Mouse (Mus musculus): ENCODE data around the gene Cd81. TPM values are rescaled to one million over a fixed set of nuclear protein-coding genes. Genes with fewer than 3 reads are reported as not detected.

Gene Cd81
- polyA plus RNA-seq, 1 experiment from 2014 or later = 282 TPM

- WGBS = 56% methylated on average over 9 of the region's 9 CpGs
- no peak overlapping the region for H3K4me2 ChIP-seq (ENCODE audit: low read depth)
- H3K36me3 ChIP-seq (ENCODE audit: control insufficient read depth, insufficient read depth, low read length) = no peaks in the 10 kb centered on the region
These were observed 36.0 kb upstream of the Cd81 start for GRCm38 (mm10) chr7:143016424-143017142.

GRCm38 (mm10) chr7:143017181-143017580 lies 35.4 kb upstream of the Cd81 start:
- DNase-seq (ENCODE audit: low spot score) = no peak

More at GRCm38 (mm10) chr7:143016424-143017142, 36.0 kb upstream of the Cd81 start:
- H3K4me1 ChIP-seq (ENCODE audit: control insufficient read depth, insufficient read depth, low read length) = 0 out of 2 replicates have a peak, but pooled peaks cover 5% of the 10 kb centered on the region
- no peak overlapping the region for H3K27ac ChIP-seq (ENCODE audit: low read depth, low read length)
- no peaks in the 10 kb centered on the region for H3K9me3 ChIP-seq (ENCODE audit: control insufficient read depth, low read length)
- no peak overlapping the region for H3K4me3 ChIP-seq (ENCODE audit: low read depth, low read length)
- H3K27me3 ChIP-seq (ENCODE audit: control insufficient read depth, insufficient read depth, low read length) = no peaks in the 10 kb centered on the region
- no peak overlapping the region for H3K9ac ChIP-seq (ENCODE audit: low read length)
- DNase-seq (ENCODE audit: low spot score) (no peak), ATAC-seq (ENCODE audit: insufficient read depth, low FRiP score, low TSS enrichment) (no peak)

GRCm38 (mm10) chr7:143020040-143020439 lies 32.5 kb upstream of the Cd81 start:
- no peak for DNase-seq (ENCODE audit: low spot score)
- Histone ChIP-seq H3K27me3 (ENCODE audit: control insufficient read depth, insufficient read depth, low read length) (no peaks in the 10 kb centered on the region), H3K9me3 (ENCODE audit: control insufficient read depth, low read length) (no peaks in the 10 kb centered on the region), H3K36me3 (ENCODE audit: control insufficient read depth, insufficient read depth, low read length) (no peaks in the 10 kb centered on the region), H3K9ac (ENCODE audit: low read length) (no peak overlapping the region), H3K27ac (ENCODE audit: low read depth, low read length) (no peak overlapping the region), H3K4me2 (ENCODE audit: low read depth) (no peak overlapping the region), H3K4me1 (ENCODE audit: control insufficient read depth, insufficient read depth, low read length) (no peaks in the 10 kb centered on the region), H3K4me3 (ENCODE audit: low read depth, low read length) (no peak overlapping the region)
- no peak for ATAC-seq (ENCODE audit: insufficient read depth, low FRiP score, low TSS enrichment)

More at GRCm38 (mm10) chr7:143017181-143017580, 35.4 kb upstream of the Cd81 start:
- H3K9me3 ChIP-seq (ENCODE audit: control insufficient read depth, low read length) = no peaks in the 10 kb centered on the region
- H3K36me3 ChIP-seq (ENCODE audit: control insufficient read depth, insufficient read depth, low read length) = no peaks in the 10 kb centered on the region
- WGBS = 77% methylated on average over 4 of the region's 4 CpGs
- H3K27me3 ChIP-seq (ENCODE audit: control insufficient read depth, insufficient read depth, low read length) = no peaks in the 10 kb centered on the region
- no peak overlapping the region for H3K4me2 ChIP-seq (ENCODE audit: low read depth)
- no peak overlapping the region for H3K4me3 ChIP-seq (ENCODE audit: low read depth, low read length)
- ATAC-seq (ENCODE audit: insufficient read depth, low FRiP score, low TSS enrichment) = no peak
- H3K4me1 ChIP-seq (ENCODE audit: control insufficient read depth, insufficient read depth, low read length) = 0 out of 2 replicates have a peak, but pooled peaks cover 3% of the 10 kb centered on the region
- H3K27ac ChIP-seq (ENCODE audit: low read depth, low read length) = no peak overlapping the region
- H3K9ac ChIP-seq (ENCODE audit: low read length) = no peak overlapping the region

DNA sequence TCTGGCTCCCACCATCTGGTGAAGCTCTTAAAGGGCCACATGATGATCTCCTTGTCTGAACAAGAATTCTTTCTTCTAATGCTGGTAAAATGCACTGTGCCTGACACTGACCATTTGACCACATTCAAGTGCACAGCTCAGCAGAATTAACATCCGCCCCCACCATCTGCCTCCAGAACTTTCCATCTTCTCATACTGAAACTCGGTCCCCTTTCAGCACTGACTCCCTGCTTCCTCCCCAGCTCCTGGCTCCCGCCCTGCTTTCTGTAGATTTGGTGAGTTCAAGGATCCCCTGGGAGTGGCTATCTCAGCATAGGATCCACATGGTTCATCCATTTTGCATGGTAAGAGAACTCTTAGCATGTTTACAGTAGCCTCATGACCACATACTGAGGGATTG lies 31.8 kb upstream of the Cd81 start:
- H3K27me3 ChIP-seq (ENCODE audit: control insufficient read depth, insufficient read depth, low read length) = no peaks in the 10 kb centered on the region
- no peaks in the 10 kb centered on the region for H3K36me3 ChIP-seq (ENCODE audit: control insufficient read depth, insufficient read depth, low read length)
- no peak overlapping the region for H3K27ac ChIP-seq (ENCODE audit: low read depth, low read length)
- DNase-seq (ENCODE audit: low spot score) (no peak), ATAC-seq (ENCODE audit: insufficient read depth, low FRiP score, low TSS enrichment) (no peak)
- no peak overlapping the region for H3K9ac ChIP-seq (ENCODE audit: low read length)
- no peak overlapping the region for H3K4me3 ChIP-seq (ENCODE audit: low read depth, low read length)
- no peaks in the 10 kb centered on the region for H3K9me3 ChIP-seq (ENCODE audit: control insufficient read depth, low read length)
- 80% methylated on average over 3 of the region's 3 CpGs for WGBS
- H3K4me2 ChIP-seq (ENCODE audit: low read depth) = no peak overlapping the region
- no peaks in the 10 kb centered on the region for H3K4me1 ChIP-seq (ENCODE audit: control insufficient read depth, insufficient read depth, low read length)

DNA sequence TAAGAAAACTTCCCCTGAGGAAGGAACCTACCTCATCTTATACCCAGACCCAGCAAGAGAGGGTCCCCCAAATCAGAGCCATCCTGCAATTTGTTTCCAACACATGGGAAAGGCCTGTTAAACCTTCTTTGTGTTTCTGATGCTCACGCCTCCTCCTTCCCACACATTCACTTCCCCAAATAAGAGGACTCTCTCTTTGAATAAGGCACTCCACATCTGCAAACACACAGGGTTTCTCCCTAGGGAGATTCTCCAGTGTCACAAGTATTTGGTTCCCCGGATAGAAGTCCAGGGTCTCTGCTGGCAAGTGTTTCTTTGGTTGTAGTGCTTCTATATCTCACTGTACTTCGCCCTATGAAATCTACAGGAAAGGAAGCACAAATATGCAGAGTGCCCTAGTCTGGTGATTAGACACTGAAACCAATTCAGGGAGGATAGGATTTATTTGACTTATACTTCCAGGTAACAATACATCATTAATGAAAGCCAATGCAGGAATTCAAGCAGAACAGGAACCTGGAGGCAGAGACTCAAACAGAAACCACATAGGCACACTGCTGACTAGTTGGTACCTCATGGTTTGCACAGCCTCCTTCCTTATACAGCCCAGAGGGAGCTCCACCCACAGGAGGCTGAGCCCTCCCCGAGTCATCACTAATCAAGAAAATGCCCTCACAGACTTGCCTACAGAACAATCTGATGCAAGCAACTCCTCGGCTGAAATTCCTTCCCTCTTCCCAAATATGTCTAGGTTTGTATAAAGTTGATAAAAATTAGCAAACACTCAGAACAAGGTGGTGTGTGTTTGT lies 31.0 kb upstream of the Cd81 start:
- H3K4me2 ChIP-seq (ENCODE audit: low read depth) = no peak overlapping the region
- H3K27me3 ChIP-seq (ENCODE audit: control insufficient read depth, insufficient read depth, low read length) = no peaks in the 10 kb centered on the region
- H3K36me3 ChIP-seq (ENCODE audit: control insufficient read depth, insufficient read depth, low read length) = no peaks in the 10 kb centered on the region
- H3K9ac ChIP-seq (ENCODE audit: low read length) = no peak overlapping the region
- ATAC-seq (ENCODE audit: insufficient read depth, low FRiP score, low TSS enrichment) (no peak), DNase-seq (ENCODE audit: low spot score) (no peak)
- WGBS = 70% methylated on average over 5 of the region's 5 CpGs
- H3K4me1 ChIP-seq (ENCODE audit: control insufficient read depth, insufficient read depth, low read length) = no peaks in the 10 kb centered on the region
- no peak overlapping the region for H3K27ac ChIP-seq (ENCODE audit: low read depth, low read length)
- no peaks in the 10 kb centered on the region for H3K9me3 ChIP-seq (ENCODE audit: control insufficient read depth, low read length)
- no peak overlapping the region for H3K4me3 ChIP-seq (ENCODE audit: low read depth, low read length)

- H3K36me3 ChIP-seq (ENCODE audit: control insufficient read depth, insufficient read depth, low read length) = no peaks in the 10 kb centered on the region
- ATAC-seq (ENCODE audit: insufficient read depth, low FRiP score, low TSS enrichment) = no peak
- no peak overlapping the region for H3K4me2 ChIP-seq (ENCODE audit: low read depth)
- 95% methylated on average over 2 of the region's 2 CpGs for WGBS
- H3K27me3 ChIP-seq (ENCODE audit: control insufficient read depth, insufficient read depth, low read length) = no peaks in the 10 kb centered on the region
- H3K9me3 ChIP-seq (ENCODE audit: control insufficient read depth, low read length) = no peaks in the 10 kb centered on the region
- no peak overlapping the region for H3K27ac ChIP-seq (ENCODE audit: low read depth, low read length)
- DNase-seq (ENCODE audit: low spot score) = no peak
- H3K9ac ChIP-seq (ENCODE audit: low read length) = no peak overlapping the region
- no peaks in the 10 kb centered on the region for H3K4me1 ChIP-seq (ENCODE audit: control insufficient read depth, insufficient read depth, low read length)
- no peak overlapping the region for H3K4me3 ChIP-seq (ENCODE audit: low read depth, low read length)
These were observed 29.0 kb upstream of the Cd81 start for GRCm38 (mm10) chr7:143023499-143023898.

DNA sequence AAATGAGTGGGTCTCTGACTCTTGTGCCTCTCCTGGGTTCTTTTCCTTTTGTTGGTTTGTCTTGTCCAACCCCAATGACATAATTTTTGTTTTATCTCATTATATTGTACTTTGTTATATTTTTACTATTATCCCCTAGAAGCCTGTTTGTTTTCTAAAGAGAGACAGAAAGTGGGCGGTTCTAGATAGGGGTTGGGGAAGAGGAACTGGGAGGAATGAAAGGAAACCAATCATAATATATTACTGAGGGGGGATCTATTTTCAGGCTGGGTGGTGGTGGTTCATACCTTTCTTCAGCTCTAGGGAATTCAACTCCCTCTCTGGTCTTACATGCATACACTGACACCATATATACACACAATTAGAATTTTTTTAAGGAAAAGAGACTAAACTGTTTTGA lies 28.2 kb upstream of the Cd81 start:
- ATAC-seq (ENCODE audit: insufficient read depth, low FRiP score, low TSS enrichment) = no peak
- Histone ChIP-seq H3K4me3 (ENCODE audit: low read depth, low read length) (no peak overlapping the region), H3K9me3 (ENCODE audit: control insufficient read depth, low read length) (no peaks in the 10 kb centered on the region), H3K4me1 (ENCODE audit: control insufficient read depth, insufficient read depth, low read length) (no peaks in the 10 kb centered on the region), H3K4me2 (ENCODE audit: low read depth) (no peak overlapping the region), H3K9ac (ENCODE audit: low read length) (no peak overlapping the region), H3K27me3 (ENCODE audit: control insufficient read depth, insufficient read depth, low read length) (no peaks in the 10 kb centered on the region), H3K36me3 (ENCODE audit: control insufficient read depth, insufficient read depth, low read length) (no peaks in the 10 kb centered on the region), H3K27ac (ENCODE audit: low read depth, low read length) (no peak overlapping the region)
- WGBS = 86% methylated on average over 1 of the region's 1 CpGs
- no peak for DNase-seq (ENCODE audit: low spot score)

- ATAC-seq (ENCODE audit: insufficient read depth, low FRiP score, low TSS enrichment) (no peak), DNase-seq (ENCODE audit: low spot score) (no peak)
- Histone ChIP-seq H3K4me1 (ENCODE audit: control insufficient read depth, insufficient read depth, low read length) (no peaks in the 10 kb centered on the region), H3K36me3 (ENCODE audit: control insufficient read depth, insufficient read depth, low read length) (no peaks in the 10 kb centered on the region), H3K4me2 (ENCODE audit: low read depth) (no peak overlapping the region), H3K9ac (ENCODE audit: low read length) (no peak overlapping the region), H3K27ac (ENCODE audit: low read depth, low read length) (no peak overlapping the region), H3K27me3 (ENCODE audit: control insufficient read depth, insufficient read depth, low read length) (no peaks in the 10 kb centered on the region), H3K4me3 (ENCODE audit: low read depth, low read length) (no peak overlapping the region), H3K9me3 (ENCODE audit: control insufficient read depth, low read length) (no peaks in the 10 kb centered on the region)
- 96% methylated on average over 3 of the region's 3 CpGs for WGBS
These were observed 27.0 kb upstream of the Cd81 start for GRCm38 (mm10) chr7:143025496-143025895.

- 92% methylated on average over 4 of the region's 4 CpGs for WGBS
- DNase-seq (ENCODE audit: low spot score) (no peak), ATAC-seq (ENCODE audit: insufficient read depth, low FRiP score, low TSS enrichment) (no peak)
- Histone ChIP-seq H3K9ac (ENCODE audit: low read length) (no peak overlapping the region), H3K4me1 (ENCODE audit: control insufficient read depth, insufficient read depth, low read length) (no peaks in the 10 kb centered on the region), H3K27ac (ENCODE audit: low read depth, low read length) (no peak overlapping the region), H3K4me2 (ENCODE audit: low read depth) (no peak overlapping the region), H3K4me3 (ENCODE audit: low read depth, low read length) (no peak overlapping the region), H3K9me3 (ENCODE audit: control insufficient read depth, low read length) (no peaks in the 10 kb centered on the region), H3K36me3 (ENCODE audit: control insufficient read depth, insufficient read depth, low read length) (no peaks in the 10 kb centered on the region), H3K27me3 (ENCODE audit: control insufficient read depth, insufficient read depth, low read length) (no peaks in the 10 kb centered on the region)
These were observed 25.3 kb upstream of the Cd81 start for GRCm38 (mm10) chr7:143027196-143027595.

Measured in neural tube, embryonic 11.5 days (tissue).